Comparison of ENCODE assay signal across 8 mouse cellular contexts in the genomic region with DNA sequence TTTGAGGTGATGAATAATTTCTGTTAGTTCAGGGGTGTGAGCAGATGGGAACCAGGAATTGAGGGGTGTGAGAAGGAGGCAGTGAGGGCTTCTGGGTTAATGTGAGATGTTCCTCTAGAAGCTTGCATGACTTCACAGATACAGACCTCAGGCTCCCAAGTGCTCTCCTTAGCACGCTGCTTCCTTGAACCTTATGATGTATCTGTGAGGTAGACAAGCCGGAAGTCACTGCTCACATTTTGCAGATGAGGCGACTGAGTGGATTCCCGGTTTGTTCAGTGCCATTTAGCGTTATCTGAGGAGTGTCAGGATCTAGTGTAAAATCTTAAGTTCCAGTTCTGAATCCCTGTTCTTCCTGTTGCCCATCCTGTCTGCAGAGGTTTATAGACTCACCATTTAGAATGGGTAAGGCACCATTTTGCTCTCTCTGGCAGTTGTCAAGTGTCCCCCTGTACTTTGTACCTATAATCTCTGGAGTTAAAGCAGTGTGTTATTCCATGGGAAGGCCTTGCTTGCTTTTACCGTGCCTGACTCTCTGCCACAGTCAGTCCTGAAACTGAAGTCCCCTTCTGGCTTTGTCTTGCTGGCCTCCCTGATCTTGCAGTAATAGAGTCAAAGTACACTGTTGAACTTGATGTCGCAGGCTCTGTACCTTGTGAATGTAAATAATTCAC. TPM values are rescaled to one million over a fixed set of nuclear protein-coding genes. Genes with fewer than 3 reads are reported as not detected.
DNase-seq lines count a peak whose midpoint lies in the region; ATAC-seq and TF ChIP-seq lines count a peak whose summit lies in the region.

No protein-coding gene starts in this region.

- no peaks in the 10 kb centered on the region for H3K27me3 ChIP-seq in cerebellum, adult 2 months (ENCODE audit: control insufficient read depth, insufficient read depth, low read length)
- H3K27me3 ChIP-seq in neural tube, embryonic 11.5 days (ENCODE audit: control insufficient read depth, insufficient read depth, low read length): no peaks in the 10 kb centered on the region
- H3K27me3 ChIP-seq in liver, embryonic 15.5 days: peaks cover 29% of the 10 kb centered on the region

- H3K27ac ChIP-seq in cerebellum, adult 2 months (ENCODE audit: insufficient read depth, low read length): no peak overlapping the region
- no peak overlapping the region for H3K27ac ChIP-seq in neural tube, embryonic 11.5 days (ENCODE audit: low read depth, low read length)
- no peak overlapping the region for H3K27ac ChIP-seq in liver, embryonic 15.5 days (replicated peaks)

- H3K4me2 ChIP-seq in neural tube, embryonic 11.5 days (ENCODE audit: low read depth): peak overlapping the region; percentile 93
- H3K4me2 ChIP-seq in liver, embryonic 15.5 days: peak overlapping the region; percentile 86

- H3K4me1 ChIP-seq in cerebellum, adult 2 months (ENCODE audit: control insufficient read depth, insufficient read depth, low read length): 0 out of 2 replicates have a peak, but pooled peaks cover 4% of the 10 kb centered on the region
- H3K4me1 ChIP-seq in neural tube, embryonic 11.5 days (ENCODE audit: control insufficient read depth, insufficient read depth, low read length): peaks cover 16% of the 10 kb centered on the region
- peaks cover 30% of the 10 kb centered on the region for H3K4me1 ChIP-seq in liver, embryonic 15.5 days (replicated peaks)

- DNase-seq in cerebellum, adult 2 months: no peak
- DNase-seq in cerebellum, adult 9-11 months: no peak
- no peak for DNase-seq in neural tube, embryonic 11.5 days (ENCODE audit: low spot score)
- no peak for DNase-seq in neural tube, embryonic 10.5 days (ENCODE audit: extremely low spot score, low spot score)
- no peak for DNase-seq in Muller cell, postnatal 12 days (ENCODE audit: inconsistent ontology term)
- DNase-seq in cerebellum, postnatal 36 days: no peak
- no peak for DNase-seq in natural killer cell, adult 2 months (ENCODE audit: low spot score in 2 of 2)

- no peak for TF ChIP-seq CTCF in cerebellum, adult 2 months (IDR thresholded peaks at IDR 0.05; ENCODE audit: borderline replicate concordance, insufficient read depth, low read depth, low read length)

- peak overlapping the region; percentile 79 for H3K4me3 ChIP-seq in cerebellum, adult 2 months (replicated peaks; ENCODE audit: insufficient read depth, low read depth, low read length)
- H3K4me3 ChIP-seq in neural tube, embryonic 11.5 days (ENCODE audit: low read depth, low read length): peak overlapping the region; percentile 80
- H3K4me3 ChIP-seq in liver, embryonic 15.5 days (replicated peaks): peak overlapping the region; percentile 17; the same call in 1 of the 2 replicates

- no peak for ATAC-seq in neural tube, embryonic 11.5 days (ENCODE audit: insufficient read depth, low FRiP score, low TSS enrichment)
- ATAC-seq in liver, embryonic 15.5 days (ENCODE audit: insufficient read depth): no peak

- whole genome bisulfite sequencing in cerebellum, adult 2 months: 24% methylated on average over 7 of the region's 7 CpGs
- 78% methylated on average over 7 of the region's 7 CpGs for WGBS in neural tube, embryonic 11.5 days
- WGBS in liver, embryonic 15.5 days (ENCODE audit: insufficient replicate concordance): 63% methylated on average over 7 of the region's 7 CpGs

- no peak for TF ChIP-seq POLR2A in cerebellum, adult 2 months (IDR thresholded peaks at IDR 0.05; ENCODE audit: borderline replicate concordance, insufficient read depth, low read length)

- no peaks in the 10 kb centered on the region for H3K9me3 ChIP-seq in neural tube, embryonic 11.5 days (ENCODE audit: control insufficient read depth, low read length)
- H3K9me3 ChIP-seq in liver, embryonic 15.5 days (replicated peaks): no peaks in the 10 kb centered on the region

- H3K36me3 ChIP-seq in neural tube, embryonic 11.5 days (ENCODE audit: control insufficient read depth, insufficient read depth, low read length): no peaks in the 10 kb centered on the region
- H3K36me3 ChIP-seq in liver, embryonic 15.5 days (replicated peaks): no peaks in the 10 kb centered on the region

- H3K9ac ChIP-seq in neural tube, embryonic 11.5 days (ENCODE audit: low read length): no peak overlapping the region
- H3K9ac ChIP-seq in liver, embryonic 15.5 days: no peak overlapping the region

RNA-seq across cellular contexts. Expression of gene Arhgef11, which starts 3.0 kb away (rescaled TPM):
- polyA plus RNA-seq in cerebellum, adult 2 months (2012; rRNA removed): 52.2 and 53.2 TPM in 2 replicates
- polyA plus RNA-seq in neural tube, embryonic 11.5 days (2014; fragmentation: Nextera tagmentation; extraction: Ambion mirVana): 18.3 and 22.0 TPM in 2 replicates
- 2.7 and 3.7 TPM in 2 replicates for polyA plus RNA-seq in liver, embryonic 15.5 days (2015; fragmentation: Nextera tagmentation; extraction: Ambion mirVana)

Comparison
In these comparisons a context has a peak if more than half of its experiments do, and no peak if none do; other contexts are left out.
1. H3K4me3 ChIP-seq: peak in every context shown above with its lines; median percentile 80 in neural tube, embryonic 11.5 days; 79 in cerebellum, adult 2 months; 17 in liver, embryonic 15.5 days.